Mouse (Mus musculus): ENCODE measurements around the gene Simc1. TPM values are rescaled to one million over a fixed set of nuclear protein-coding genes. Genes with fewer than 3 reads are reported as not detected.

Simc1 gene
- total RNA-seq, 2 experiments from 2014 or later: 15.5 to 16.9 TPM

- DNase-seq (ENCODE audit: low spot score in 2 of 2): no peak
Observed at GRCm38 (mm10) chr13:54581385-54581784, 77.8 kb downstream of the Simc1 start.

- no peak for DNase-seq (ENCODE audit: low spot score in 2 of 2)
Observed at GRCm38 (mm10) chr13:54582126-54582525, 78.5 kb downstream of the Simc1 start.

DNA sequence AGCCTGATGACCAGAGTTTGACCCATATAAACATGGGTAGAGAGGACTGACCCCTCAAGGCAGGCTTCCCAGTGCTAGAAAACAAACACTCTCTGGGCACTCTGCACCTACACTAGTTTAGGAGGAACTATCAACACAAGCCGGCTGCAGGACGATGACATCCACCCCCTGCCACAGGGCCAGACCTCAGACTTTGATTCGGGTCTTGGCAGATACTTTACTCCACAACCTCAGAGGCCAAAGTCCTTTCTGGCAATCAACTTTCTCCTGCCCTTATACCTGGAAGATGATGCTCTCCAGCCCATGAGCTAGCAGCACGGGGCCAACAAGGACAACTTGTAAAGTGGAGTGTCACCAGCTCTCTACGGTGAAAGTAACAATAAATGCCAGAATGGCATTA lies 79.3 kb downstream of the Simc1 start:
- no peak for DNase-seq (ENCODE audit: low spot score in 2 of 2)

DNA sequence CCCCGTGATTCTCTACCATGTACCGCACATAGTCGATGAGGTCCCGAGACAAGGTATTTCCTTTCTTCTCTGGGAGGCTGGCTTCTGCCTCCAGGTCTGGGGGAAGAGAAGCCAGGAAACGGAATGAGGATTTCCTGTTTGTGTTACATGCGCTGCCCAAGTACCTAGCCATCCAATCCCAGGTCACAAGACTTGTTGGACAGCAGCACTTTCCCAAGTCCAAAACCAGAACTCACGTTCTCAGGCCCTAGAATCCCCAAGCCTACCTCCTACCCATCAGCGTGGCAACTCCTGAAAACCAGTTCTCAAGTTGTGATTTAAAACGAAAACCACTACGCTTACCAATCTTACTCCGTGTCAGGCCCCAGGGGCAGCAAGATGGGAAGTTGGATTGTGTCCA lies 82.3 kb downstream of the Simc1 start:
- no peak for DNase-seq (ENCODE audit: low spot score in 2 of 2)

DNA sequence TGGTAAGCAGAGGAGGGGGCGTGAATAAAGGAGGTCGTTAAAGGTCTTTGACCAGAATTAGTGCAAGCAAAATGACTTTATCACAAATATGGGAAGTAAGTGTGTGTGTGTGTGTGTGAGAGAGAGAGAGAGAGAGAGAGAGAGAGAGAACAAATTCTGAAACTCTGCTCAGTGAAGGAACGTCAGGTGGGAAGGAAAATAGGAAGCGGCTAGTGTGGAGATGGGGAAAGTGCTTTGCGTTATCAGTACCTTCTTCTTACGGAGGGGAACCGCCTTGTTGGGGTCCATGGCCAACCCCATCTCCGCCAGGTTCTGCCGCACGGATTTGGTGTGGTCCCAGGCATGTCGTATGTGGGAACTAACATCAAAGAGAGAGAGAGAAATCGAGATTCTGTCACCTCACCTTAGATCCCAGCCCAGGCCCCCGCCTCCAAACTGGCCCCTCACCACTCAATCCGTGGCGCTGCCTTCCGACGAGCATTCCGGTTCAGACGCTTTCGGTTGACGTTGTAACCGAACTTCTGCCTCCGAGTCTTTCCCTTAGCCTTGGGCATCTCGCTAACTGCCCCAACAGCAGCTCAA lies 85.9 kb downstream of the Simc1 start:
- no peak for DNase-seq (ENCODE audit: low spot score in 2 of 2)

DNA sequence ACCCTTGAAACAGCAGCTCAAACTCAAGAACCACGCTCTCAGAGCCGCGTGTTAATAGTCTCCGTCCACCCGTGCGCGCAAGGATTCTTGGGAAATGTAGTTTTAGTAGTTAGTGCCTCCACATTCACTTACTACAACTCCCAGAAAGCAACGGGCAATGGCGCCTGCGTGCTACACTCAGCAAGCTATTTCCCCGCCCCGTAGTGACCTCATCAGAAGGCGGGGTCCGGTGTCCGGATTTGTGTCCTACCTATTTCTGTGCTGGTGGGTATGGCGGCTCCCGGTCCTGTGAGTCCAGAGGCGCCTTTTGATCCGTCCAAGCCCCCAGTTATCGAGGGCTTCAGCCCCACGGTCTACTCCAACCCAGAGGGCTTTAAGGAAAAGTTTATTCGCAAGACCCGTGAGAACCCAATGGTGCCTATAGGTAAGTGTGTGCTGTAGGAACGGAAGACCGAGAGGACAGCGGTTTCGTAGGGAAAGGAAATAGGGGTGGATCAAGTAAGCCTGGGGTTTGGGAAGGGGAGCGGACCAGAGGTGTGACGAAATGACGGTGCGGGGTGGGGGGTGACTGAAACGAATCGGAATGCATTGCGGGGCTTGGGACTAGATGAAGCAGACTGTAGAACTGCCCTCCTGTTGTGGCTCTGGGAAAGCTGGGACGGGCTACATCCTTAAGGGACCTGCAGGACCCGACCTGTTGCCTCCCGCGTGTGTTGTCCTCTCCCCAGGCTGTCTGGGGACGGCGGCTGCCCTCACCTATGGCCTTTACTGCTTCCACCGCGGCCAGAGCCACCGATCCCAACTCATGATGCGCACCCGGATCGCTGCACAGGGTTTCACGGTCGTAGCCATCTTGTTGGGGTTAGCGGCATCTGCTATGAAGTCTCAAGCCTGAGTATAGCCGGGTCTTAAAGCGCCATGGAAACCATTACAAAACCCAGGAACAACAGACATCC lies 86.7 kb downstream of the Simc1 start, which contains the start of the genes Nop16 and Higd2a:
Nop16 (minus strand) TSS at position 95 of the 956 bp plus-strand sequence.
Higd2a (plus strand) TSS at position 212 of the 956 bp plus-strand sequence.
- peak; percentile 96 to 97 for DNase-seq (ENCODE audit: low spot score in 2 of 2)

DNA sequence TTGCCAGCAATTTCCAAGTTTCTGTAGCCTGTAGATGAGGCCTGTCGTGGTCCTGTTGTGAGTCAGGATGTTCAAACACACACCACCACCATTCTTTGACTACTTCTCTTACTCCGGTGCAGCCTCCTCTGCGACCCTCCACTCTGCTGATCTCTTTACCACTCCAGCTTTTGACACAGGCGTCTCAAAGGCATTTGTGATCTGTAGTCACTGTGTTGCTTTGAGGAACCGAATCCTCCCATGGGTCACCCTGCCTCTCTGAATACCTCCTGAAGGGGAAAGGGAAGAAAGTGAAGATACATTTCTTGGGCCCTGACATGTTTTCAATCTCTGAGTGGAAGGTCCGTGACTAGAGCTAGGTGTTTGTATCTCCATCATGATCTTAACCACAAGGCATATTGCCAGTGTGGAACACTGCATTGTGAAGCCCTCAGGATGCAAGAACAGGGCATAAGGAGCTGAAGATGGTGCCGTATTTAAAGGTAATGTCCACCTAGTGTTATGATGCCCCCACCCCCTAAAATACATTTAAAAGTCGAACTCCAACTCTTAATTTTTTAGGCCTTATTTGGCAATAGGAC lies 88.3 kb downstream of the Simc1 start:
- DNase-seq (ENCODE audit: low spot score in 2 of 2): no peak

DNA sequence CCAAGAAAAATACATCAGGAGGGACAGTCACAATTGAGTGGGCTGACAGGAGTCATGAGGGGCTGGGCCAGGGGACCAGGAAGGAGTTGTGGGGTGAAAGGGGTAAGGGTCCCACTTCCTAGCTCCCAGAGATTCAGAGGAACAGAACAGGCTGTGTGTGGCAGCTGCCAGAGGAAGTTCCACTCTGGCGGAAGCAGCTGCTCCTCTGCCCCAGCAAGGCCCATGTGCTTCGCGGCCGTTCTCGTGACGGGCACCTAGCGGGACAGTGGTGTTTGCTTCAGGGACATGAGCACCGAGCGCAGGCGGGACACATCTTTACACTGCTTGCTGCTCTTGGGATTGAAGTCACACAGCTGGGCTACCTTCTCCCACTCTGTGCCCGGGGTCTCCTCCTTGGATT lies 90.0 kb downstream of the Simc1 start:
- DNase-seq (ENCODE audit: low spot score in 2 of 2): no peak

- DNase-seq (ENCODE audit: low spot score in 2 of 2): no peak
Observed at GRCm38 (mm10) chr13:54596107-54596690, 92.6 kb downstream of the Simc1 start.

DNA sequence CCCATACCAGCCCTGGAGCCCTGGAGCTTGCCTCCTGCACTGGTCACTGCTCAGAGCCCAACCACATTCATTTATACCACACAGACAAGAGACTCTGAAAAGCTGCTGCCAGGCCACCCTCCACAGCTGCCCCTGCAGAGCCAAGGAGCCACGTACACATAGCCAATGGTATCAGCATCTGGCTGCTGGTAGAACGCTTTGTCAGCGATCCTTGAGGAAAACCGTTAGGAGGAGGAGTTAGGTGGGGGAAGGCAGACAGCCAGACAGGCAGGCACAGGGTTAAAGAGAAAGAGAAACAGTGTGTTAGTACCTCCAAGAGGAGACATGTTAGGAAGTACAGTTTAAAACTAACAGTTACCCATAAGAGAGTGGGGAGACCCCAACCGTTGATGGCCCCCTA lies 93.3 kb downstream of the Simc1 start:
- DNase-seq (ENCODE audit: low spot score in 2 of 2): no peak

DNA sequence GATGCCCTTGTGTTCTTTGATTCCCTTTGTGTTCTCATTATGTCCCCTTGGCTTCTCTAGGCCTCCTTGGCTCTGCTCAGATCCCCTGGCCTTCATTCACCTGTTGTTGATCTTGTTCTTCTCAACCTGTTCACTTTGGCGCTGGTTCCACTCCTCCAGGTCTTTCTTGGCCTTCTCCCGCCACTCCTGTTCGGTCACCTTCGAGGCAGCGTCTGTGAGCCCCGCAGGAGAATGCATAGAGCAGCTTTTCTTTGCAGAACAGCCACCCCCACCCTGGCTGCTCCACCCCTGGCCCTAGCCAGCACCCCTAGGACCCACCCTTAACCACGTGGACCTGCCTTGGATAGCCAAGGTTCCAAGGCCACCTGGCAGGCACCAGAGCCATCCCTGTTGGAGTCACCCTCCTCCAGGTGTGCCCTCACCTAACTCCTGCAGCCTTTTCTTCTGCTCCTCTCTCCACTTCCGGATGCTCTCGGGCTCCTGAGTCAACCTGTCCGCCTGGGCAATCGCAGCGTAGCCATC lies 95.1 kb downstream of the Simc1 start:
- DNase-seq (ENCODE audit: low spot score in 2 of 2): no peak

Small RNAs within 50 kb of the gene (microRNA-seq; reads per million reads assigned to microRNA genes)
- 0 reads per million in 2 experiments for gene Gm24195

Other genes with a start within 250 kb of the Simc1 start
- gene Cplx2, start 132.4 kb upstream of the Simc1 start, total RNA-seq (2021): 100 to 1,000 TPM; 791 to 833 TPM
- gene Thoc3, start 34.9 kb upstream of the Simc1 start, total RNA-seq (2021): 10 to 100 TPM; 32.1 to 33.1 TPM
- gene 4833439L19Rik, start 61.7 kb downstream of the Simc1 start, total RNA-seq (2021): 100 to 1,000 TPM; 135 to 137 TPM
- gene Arl10, start 71.2 kb downstream of the Simc1 start, total RNA-seq (2021): 10 to 100 TPM; 28.2 to 30.3 TPM
- gene Nop16, start 86.3 kb downstream of the Simc1 start, total RNA-seq (2021): 10 to 100 TPM; 23.5 to 24.6 TPM
- gene Higd2a, start 86.4 kb downstream of the Simc1 start, total RNA-seq (2021): 100 to 1,000 TPM; 136 to 144 TPM
- gene Cltb, start 107.6 kb downstream of the Simc1 start, total RNA-seq (2021): 100 to 1,000 TPM; 280 to 320 TPM
- 10 to 100 TPM; 55.9 to 56.8 TPM for gene Faf2, start 118.0 kb downstream of the Simc1 start, total RNA-seq (2021)
- 100 to 1,000 TPM; 168 to 172 TPM for gene Rnf44, start 190.1 kb downstream of the Simc1 start, total RNA-seq (2021)
- gene Cdhr2, start 197.7 kb downstream of the Simc1 start, total RNA-seq (2021): under 1 TPM; 0.58 to 0.73 TPM
- gene Gprin1, start 246.1 kb downstream of the Simc1 start, total RNA-seq (2021): 100 to 1,000 TPM; 131 to 133 TPM